Mouse (Mus musculus): ENCODE measurements around the gene C3. TPM values are rescaled to one million over a fixed set of nuclear protein-coding genes. Genes with fewer than 3 reads are reported as not detected.

Gene C3
- polyA plus RNA-seq, 1 experiment from 2014 or later, result 0.68 TPM

DNA sequence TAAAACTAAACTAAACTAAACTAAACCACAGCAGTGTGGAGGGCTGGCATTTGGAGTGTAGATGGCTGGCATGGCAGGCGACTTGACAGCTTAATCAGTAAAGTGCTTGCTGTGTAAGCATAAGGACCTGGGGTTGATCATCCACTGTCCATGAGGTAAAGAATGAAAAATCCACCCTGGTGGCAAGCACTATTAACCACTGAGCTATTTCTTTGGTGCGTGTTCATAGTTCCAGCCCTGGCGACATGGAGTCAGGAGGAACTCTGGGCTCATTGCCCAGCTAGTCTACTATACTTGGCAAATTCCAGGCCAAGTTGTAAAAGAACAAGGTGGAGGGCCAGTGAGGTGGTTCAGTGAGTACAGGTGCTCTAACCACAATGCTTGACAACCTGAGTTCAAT, 20.0 kb downstream of the C3 start:
- no peaks in the 10 kb centered on the region for H3K9me3 ChIP-seq
- H3K36me3 ChIP-seq, result no peaks in the 10 kb centered on the region
- H3K9ac ChIP-seq, result no peak overlapping the region
- no peaks in the 10 kb centered on the region for H3K4me1 ChIP-seq
- H3K27ac ChIP-seq, result no peak overlapping the region
- WGBS, result 91% methylated on average over 3 of the region's 3 CpGs
- H3K4me3 ChIP-seq, result no peak overlapping the region
- H3K4me2 ChIP-seq (replicated peaks), result no peak overlapping the region
- no peaks in the 10 kb centered on the region for H3K27me3 ChIP-seq (replicated peaks)
- no peak for ATAC-seq (ENCODE audit: low FRiP score, low read depth)

DNA sequence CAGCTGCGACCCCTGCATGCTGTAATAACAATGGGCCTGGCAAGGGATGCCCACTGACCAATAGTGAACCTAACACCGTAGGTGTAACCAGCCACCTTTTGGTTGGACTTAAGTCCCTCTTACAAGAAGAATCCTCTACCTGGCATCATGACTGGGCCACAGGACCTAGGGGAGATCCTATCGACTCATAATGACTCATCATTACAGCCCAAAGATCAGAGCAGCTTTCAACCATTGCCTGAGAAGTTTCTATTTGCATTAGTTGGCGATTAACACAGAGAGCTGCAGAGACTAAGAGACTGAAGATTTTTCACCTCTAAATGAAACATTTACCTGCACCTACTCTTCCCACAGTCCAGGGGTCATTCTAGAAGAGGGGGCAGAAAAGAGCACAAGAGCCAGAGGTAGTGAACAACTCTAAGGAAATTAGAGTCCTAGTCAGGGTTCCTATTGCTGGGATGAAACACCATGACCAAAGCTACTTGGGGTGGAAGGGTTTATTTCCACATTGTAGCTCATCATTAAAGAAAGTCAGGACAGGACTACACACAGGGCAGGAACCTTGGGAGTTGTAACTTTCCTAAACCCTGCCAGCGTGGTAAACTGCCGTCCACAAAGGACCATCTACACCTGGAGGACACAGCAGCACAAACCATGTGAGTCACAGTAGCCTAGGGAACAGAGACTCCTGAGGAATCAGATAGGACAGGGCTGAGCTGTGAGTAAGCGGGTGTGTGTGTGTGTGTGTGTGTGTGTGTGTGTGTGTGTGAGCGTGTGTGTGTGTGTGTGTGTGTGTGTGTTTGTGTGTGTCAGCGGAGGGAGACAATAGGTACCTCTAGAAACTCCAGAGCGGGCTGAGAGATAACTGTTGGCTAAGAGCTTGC, 25.9 kb downstream of the C3 start:
- H3K27ac ChIP-seq, result no peak overlapping the region
- H3K4me3 ChIP-seq, result no peak overlapping the region
- no peak overlapping the region for H3K9ac ChIP-seq
- H3K9me3 ChIP-seq, result no peaks in the 10 kb centered on the region
- ATAC-seq (ENCODE audit: low FRiP score, low read depth), result no peak
- 85% methylated on average over 10 of the region's 10 CpGs for WGBS
- no peaks in the 10 kb centered on the region for H3K27me3 ChIP-seq (replicated peaks)
- no peak overlapping the region for H3K4me2 ChIP-seq (replicated peaks)
- no peaks in the 10 kb centered on the region for H3K36me3 ChIP-seq
- H3K4me1 ChIP-seq, result no peaks in the 10 kb centered on the region

DNA sequence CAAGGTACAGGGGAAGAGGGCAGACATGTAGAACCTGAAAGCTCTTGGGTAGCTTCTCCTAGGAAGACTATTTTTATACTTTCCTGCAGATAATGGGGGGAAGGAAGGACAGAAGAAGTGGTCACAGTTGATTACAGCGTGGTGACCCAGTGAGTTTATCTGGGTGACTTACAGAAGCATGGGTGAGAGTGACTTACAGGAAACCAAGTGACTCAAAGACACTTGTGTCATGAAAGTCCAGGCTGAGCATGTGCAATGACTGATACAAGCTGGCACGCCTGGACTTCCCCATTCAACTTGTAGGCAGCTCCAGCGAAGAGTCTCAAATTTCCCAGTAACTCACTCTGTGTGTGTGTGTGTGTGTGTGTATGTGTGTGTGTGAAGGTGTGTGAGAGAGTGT, 29.7 kb downstream of the C3 start:
- H3K27me3 ChIP-seq (replicated peaks), result no peaks in the 10 kb centered on the region
- WGBS, result 81% methylated on average over 3 of the region's 3 CpGs
- ATAC-seq (ENCODE audit: low FRiP score, low read depth), result no peak

DNA sequence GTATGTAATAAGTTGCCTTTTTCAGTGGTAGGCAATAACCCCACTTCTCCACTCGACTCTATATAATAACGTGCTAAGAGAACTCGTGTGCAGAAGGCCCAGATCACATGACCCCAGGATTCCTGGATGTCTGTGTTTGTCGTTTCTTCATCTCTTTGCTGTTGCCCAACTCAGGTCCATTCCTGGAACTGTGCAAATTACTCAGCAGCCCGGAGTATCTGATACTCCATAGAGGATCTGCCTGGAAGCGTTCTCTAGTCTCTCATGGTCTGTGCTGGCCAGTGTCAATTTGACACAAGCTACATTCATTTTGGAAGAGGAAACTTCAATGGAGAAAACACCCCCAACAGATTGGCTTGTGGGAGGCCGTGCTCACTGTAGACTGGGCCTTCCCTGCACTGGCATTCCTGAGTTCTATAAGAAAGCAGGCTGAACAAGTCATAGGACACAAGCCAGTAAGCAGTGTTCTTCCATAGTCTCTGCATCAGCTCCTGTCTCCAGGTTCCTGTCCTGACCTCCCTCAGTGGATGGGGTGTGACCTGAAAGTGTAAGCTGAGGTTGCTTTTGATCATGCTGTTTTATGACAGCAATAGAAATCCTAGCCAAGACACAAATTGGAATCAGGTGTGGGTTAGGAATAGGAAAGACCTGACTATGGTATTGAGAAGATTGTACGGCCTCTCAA, 32.5 kb downstream of the C3 start:
- ATAC-seq (ENCODE audit: low FRiP score, low read depth), result no peak
- 81% methylated on average over 8 of the region's 8 CpGs for WGBS
- Histone ChIP-seq H3K4me1 (no peaks in the 10 kb centered on the region), H3K4me2 (replicated peaks) (no peak overlapping the region), H3K27me3 (replicated peaks) (no peaks in the 10 kb centered on the region), H3K9ac (no peak overlapping the region), H3K4me3 (no peak overlapping the region), H3K9me3 (no peaks in the 10 kb centered on the region), H3K27ac (no peak overlapping the region), H3K36me3 (no peaks in the 10 kb centered on the region)

More for the DNA sequence above, 29.7 kb downstream of the C3 start:
- Histone ChIP-seq H3K4me3 (no peak overlapping the region), H3K9ac (no peak overlapping the region), H3K9me3 (no peaks in the 10 kb centered on the region), H3K27ac (no peak overlapping the region), H3K4me2 (replicated peaks) (no peak overlapping the region), H3K36me3 (no peaks in the 10 kb centered on the region), H3K4me1 (no peaks in the 10 kb centered on the region)

DNA sequence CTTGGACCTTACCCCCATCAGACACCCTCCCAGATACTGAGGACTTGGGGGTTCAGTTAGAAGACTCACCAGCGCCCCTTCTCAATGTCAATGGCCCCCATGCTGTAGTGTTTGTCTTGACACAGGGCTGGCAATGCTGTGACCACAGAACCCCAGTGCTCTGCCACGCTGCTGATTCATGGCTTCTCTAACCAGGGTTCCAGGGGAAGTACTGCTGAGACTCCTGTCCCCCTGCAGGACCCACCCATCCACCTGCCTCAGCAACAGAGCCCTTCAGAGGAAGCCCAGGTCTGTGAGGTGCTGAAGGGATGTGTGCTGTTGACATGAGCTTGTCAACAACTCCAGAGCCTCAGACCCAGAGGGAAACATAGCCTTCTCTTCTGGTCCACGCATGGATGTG, 33.2 kb downstream of the C3 start:
- H3K9ac ChIP-seq, result no peak overlapping the region
- no peaks in the 10 kb centered on the region for H3K9me3 ChIP-seq
- H3K36me3 ChIP-seq, result no peaks in the 10 kb centered on the region
- no peak overlapping the region for H3K4me3 ChIP-seq
- H3K4me2 ChIP-seq (replicated peaks), result no peak overlapping the region
- H3K27me3 ChIP-seq (replicated peaks), result no peaks in the 10 kb centered on the region
- no peak overlapping the region for H3K27ac ChIP-seq
- no peak for ATAC-seq (ENCODE audit: low FRiP score, low read depth)
- no peaks in the 10 kb centered on the region for H3K4me1 ChIP-seq
- 85% methylated on average over 3 of the region's 3 CpGs for WGBS

DNA sequence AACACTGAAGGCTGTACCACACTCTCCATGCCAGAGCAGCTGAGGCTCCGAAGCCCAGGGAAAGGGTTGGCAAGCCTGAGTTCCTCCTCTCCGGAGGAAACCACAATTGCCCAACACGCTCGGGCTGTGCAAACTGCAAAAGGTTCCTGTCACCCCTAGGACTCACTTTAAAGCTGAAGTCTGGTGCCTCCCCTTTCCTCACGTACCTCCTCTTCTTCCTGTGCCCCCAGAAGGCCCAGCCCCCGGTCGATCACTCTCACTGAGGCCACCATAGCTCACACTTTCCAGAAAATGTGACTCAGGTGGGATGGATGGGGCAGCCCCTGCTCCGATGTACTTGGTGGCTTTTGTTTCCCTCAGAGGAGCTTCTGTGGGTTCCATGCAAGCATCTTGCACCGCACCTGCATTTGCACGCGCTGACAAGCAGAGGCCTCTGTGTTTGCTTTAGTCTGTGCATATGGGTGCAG, 33.9 kb downstream of the C3 start, which contains the start of gene Tnfsf14:
Tnfsf14 (minus strand) TSS at position 137 of the 467 bp plus-strand sequence.
- Histone ChIP-seq H3K9me3 (no peaks in the 10 kb centered on the region), H3K4me3 (no peak within 1 kb of the TSS), H3K27ac (no peak within 1 kb of the TSS), H3K9ac (no peak within 1 kb of the TSS), H3K27me3 (replicated peaks) (no peaks in the 10 kb centered on the region), H3K4me1 (no peaks in the 10 kb centered on the region), H3K4me2 (replicated peaks) (no peak within 1 kb of the TSS), H3K36me3 (no peaks in the 10 kb centered on the region)
- 86% methylated on average over 11 of the region's 11 CpGs for WGBS
- ATAC-seq (ENCODE audit: low FRiP score, low read depth), result no peak

DNA sequence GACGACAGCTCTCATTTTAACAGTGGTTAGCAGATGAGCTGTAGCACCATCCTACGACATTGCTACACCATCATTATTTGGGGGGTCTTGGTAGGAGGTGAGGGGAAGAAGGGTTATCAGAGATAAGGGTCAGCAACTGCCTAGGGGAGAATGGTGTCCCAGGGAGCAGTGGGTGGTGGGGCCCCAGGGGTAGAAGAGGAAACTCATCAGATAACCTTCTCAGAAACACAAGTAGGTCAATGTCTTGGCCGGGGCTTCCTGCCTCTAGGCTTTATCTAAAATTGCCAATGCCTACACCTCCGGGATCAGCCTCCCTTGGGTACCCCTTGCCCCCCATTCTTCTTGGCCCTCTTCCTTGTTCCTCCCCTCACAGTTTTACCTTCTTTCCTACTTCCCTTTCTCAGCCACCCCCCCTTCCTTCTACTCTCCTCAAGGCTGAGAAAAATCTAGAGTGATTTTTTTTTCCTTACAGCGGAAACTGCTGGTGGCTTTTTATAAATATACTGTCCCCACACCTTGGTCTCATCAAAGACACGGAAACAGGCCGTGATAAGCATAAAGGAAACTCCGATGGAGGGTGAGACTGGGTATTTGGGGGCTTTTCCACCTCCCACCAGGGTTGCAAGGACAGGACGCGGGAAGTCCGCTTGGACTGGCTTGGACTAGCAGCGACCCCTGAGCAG, 39.3 kb downstream of the C3 start:
- H3K27ac ChIP-seq, result no peak overlapping the region
- H3K4me1 ChIP-seq, result no peaks in the 10 kb centered on the region
- H3K4me3 ChIP-seq, result no peak overlapping the region
- no peak for ATAC-seq (ENCODE audit: low FRiP score, low read depth)
- WGBS, result 89% methylated on average over 12 of the region's 12 CpGs
- no peak overlapping the region for H3K9ac ChIP-seq
- no peaks in the 10 kb centered on the region for H3K27me3 ChIP-seq (replicated peaks)
- no peaks in the 10 kb centered on the region for H3K9me3 ChIP-seq
- H3K36me3 ChIP-seq, result no peaks in the 10 kb centered on the region
- no peak overlapping the region for H3K4me2 ChIP-seq (replicated peaks)

DNA sequence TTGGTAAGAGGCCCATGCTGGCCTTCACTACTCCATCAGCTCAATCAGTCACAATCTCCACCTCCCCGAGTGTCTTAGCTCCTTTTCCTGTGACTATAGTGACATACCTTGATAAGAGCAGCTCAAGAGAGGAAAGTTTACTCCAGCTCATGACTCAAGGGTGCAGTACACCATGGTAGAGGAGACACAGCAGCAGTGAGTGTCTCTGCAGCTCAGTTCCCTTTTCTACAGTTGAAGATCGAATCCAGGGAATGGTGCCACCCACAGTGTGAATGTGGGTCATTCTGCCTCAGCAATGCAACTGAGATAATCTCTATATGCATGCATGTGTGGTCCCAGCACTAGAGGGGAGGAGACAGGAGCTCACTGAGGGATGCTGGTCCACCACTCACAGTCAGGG, 42.3 kb downstream of the C3 start:
- no peaks in the 10 kb centered on the region for H3K36me3 ChIP-seq
- no peaks in the 10 kb centered on the region for H3K27me3 ChIP-seq (replicated peaks)
- H3K27ac ChIP-seq, result no peak overlapping the region
- WGBS, result 73% methylated on average over 2 of the region's 2 CpGs
- no peaks in the 10 kb centered on the region for H3K4me1 ChIP-seq
- no peak overlapping the region for H3K4me2 ChIP-seq (replicated peaks)
- H3K4me3 ChIP-seq, result no peak overlapping the region
- no peak overlapping the region for H3K9ac ChIP-seq
- ATAC-seq (ENCODE audit: low FRiP score, low read depth), result no peak
- no peaks in the 10 kb centered on the region for H3K9me3 ChIP-seq

DNA sequence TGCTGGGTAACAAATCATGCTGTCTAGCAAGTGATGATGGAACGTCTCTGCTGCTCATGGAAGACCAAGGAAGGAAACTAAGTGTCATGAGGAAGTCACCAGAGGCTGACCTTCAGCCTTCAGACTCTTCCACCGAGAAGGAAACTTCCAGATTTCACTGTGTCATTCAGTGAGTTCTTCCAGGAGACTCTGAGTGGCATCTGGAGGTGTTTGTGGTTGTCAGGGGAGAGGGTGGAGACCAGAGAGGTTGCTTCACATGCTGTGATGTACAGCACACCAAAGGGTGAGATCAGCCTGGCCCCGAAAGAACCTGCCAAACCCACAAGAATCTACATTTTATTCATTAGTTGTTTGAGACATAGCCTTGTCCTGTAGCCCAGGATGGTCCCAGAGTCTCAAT, 45.1 kb downstream of the C3 start:
- no peak for ATAC-seq (ENCODE audit: low FRiP score, low read depth)

DNA sequence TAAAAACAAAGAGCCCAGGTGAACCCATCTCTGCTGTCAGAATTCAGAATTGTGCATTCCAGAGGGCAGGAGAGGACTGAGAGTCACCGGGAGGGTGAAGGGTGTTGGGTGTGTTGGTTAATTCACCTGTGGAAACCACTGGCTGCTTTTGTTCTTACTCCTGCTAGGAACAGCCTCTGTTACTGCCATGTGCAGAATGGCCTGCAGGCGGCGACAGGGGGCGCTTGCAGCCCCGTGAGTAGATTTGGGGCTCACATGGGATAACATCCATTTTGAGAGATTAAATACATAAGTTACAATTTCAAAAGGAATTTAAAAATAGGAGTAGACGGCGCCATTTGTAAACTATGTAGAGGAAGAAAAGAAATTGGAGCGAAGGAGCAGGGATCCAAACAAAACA, 47.6 kb downstream of the C3 start:
- no peaks in the 10 kb centered on the region for H3K9me3 ChIP-seq
- H3K27ac ChIP-seq, result no peak overlapping the region
- no peak for ATAC-seq (ENCODE audit: low FRiP score, low read depth)
- no peak overlapping the region for H3K9ac ChIP-seq
- H3K4me3 ChIP-seq, result no peak overlapping the region
- H3K27me3 ChIP-seq (replicated peaks), result no peaks in the 10 kb centered on the region
- WGBS, result 40% methylated on average over 8 of the region's 8 CpGs
- H3K4me2 ChIP-seq (replicated peaks), result no peak overlapping the region
- H3K4me1 ChIP-seq, result no peaks in the 10 kb centered on the region
- H3K36me3 ChIP-seq, result no peaks in the 10 kb centered on the region

More for the DNA sequence above, 45.1 kb downstream of the C3 start:
- Histone ChIP-seq H3K27ac (no peak overlapping the region), H3K4me3 (no peak overlapping the region), H3K4me2 (replicated peaks) (no peak overlapping the region), H3K27me3 (replicated peaks) (no peaks in the 10 kb centered on the region), H3K9me3 (no peaks in the 10 kb centered on the region), H3K9ac (no peak overlapping the region), H3K4me1 (no peaks in the 10 kb centered on the region), H3K36me3 (no peaks in the 10 kb centered on the region)
- 79% methylated on average over 3 of the region's 3 CpGs for WGBS

DNA sequence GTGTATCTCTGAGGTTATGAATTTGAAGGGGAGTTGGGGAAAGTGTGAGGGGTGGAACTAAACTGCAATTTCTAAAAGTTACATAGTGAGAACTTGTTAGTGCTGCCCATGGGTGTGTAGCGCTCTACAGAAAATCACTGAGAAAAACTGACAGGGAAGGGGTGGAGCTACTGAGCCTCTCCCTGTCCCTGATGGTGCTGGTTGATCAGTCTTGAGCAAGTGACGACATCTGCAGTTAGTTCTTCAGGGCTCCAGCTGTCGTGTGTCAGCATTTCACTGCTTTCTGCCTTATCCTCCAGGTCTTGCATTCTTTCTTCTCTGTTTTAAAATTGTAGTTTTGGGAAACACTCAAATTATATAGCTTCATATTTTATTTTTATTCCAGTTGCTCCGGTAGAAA, 54.6 kb downstream of the C3 start:
- no peak overlapping the region for H3K4me3 ChIP-seq
- H3K9ac ChIP-seq, result no peak overlapping the region
- no peaks in the 10 kb centered on the region for H3K36me3 ChIP-seq
- no peak overlapping the region for H3K4me2 ChIP-seq (replicated peaks)
- H3K4me1 ChIP-seq, result no peaks in the 10 kb centered on the region
- H3K27ac ChIP-seq, result no peak overlapping the region
- H3K9me3 ChIP-seq, result no peaks in the 10 kb centered on the region
- WGBS, result 82% methylated on average over 4 of the region's 4 CpGs
- H3K27me3 ChIP-seq (replicated peaks), result no peaks in the 10 kb centered on the region
- no peak for ATAC-seq (ENCODE audit: low FRiP score, low read depth)

DNA sequence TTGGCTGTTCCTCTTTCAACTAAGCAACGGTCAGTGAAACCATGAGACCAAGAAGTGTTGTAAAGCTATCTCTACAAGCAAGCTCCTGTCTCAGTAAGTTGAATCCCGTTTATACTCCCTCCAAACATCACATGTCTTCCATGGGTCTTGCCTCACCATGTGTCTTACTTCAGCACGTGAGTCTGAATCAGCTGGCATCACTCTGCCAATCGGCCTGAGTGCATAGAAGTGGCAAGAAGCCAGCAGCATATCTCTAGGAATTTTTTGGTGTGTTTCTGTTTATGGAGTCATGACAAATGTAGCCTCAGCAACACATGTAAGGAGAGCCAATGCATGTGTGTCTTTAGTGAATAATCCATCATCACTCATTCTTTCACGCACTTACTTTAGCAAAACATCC, 55.6 kb downstream of the C3 start:
- no peak for ATAC-seq (ENCODE audit: low FRiP score, low read depth)
- H3K9me3 ChIP-seq, result no peaks in the 10 kb centered on the region
- no peaks in the 10 kb centered on the region for H3K27me3 ChIP-seq (replicated peaks)
- H3K4me3 ChIP-seq, result no peak overlapping the region
- H3K4me1 ChIP-seq, result no peaks in the 10 kb centered on the region
- H3K36me3 ChIP-seq, result no peaks in the 10 kb centered on the region
- no peak overlapping the region for H3K27ac ChIP-seq
- no peak overlapping the region for H3K9ac ChIP-seq
- H3K4me2 ChIP-seq (replicated peaks), result no peak overlapping the region
- 86% methylated on average over 5 of the region's 5 CpGs for WGBS
